Mouse (Mus musculus): ENCODE measurements at regions not wholly inside any gene's neighbourhood (a gene's known extent, or its start where the extent isn't known, plus 50 kb on each side); places are given as distances from the start of the nearest gene placed in this dataset.
"Not testable (repeated sequence)": the region's sequence is repeated elsewhere in the genome, so short reads cannot be mapped to it uniquely, and the experiment has no call there.

DNA sequence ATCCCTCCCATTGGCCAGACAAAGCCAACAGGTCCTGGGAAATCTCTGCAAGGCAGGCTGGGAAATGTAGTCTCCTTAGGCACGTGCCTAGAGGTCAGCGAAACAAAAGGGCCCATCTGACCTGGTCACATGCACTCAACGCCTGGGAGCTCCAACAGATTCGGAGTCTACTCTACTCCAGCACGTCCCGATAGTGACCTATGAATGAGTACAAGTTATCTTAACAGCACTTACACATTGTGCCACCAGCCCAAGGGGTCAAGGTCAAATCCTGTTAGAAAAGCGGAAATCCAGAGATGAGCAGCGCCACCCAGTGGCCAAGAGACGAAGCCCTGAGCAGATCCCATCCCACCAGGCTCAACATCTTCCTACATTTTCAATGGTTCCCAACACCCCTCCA, 129.1 kb upstream of the A430005L14Rik start:
- no peak for DNase-seq (ENCODE audit: low spot score in 2 of 2)

GRCm38 (mm10) chr4:153829766-153830165, 127.3 kb upstream of the A430005L14Rik start:
- no peak for DNase-seq (ENCODE audit: low spot score in 2 of 2)

GRCm38 (mm10) chr4:153830491-153830890, 126.5 kb upstream of the A430005L14Rik start:
- no peak for DNase-seq (ENCODE audit: low spot score in 2 of 2)

GRCm38 (mm10) chr4:153831251-153831650, 125.8 kb upstream of the A430005L14Rik start:
- DNase-seq (ENCODE audit: low spot score in 2 of 2): not testable (repeated sequence)

DNA sequence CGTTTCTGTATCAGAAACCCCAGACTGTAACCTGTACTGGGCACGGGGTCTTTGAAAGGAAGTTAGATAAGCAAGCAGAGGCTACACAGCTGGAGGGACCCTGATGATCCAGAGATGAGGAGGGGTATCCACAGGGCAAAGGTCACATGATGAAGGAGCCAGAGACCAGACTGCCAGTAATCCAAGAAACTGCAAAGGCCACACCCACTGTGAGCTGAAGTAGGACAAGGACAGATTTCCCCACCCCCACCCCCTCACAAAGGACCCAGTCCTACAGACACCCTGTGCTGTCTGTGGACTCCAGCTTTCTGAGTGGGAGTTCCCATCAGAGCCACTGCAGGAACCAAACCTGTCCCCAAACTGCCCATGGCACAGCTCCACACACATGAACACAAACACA, 124.9 kb upstream of the A430005L14Rik start:
- DNase-seq (ENCODE audit: low spot score in 2 of 2): no peak

DNA sequence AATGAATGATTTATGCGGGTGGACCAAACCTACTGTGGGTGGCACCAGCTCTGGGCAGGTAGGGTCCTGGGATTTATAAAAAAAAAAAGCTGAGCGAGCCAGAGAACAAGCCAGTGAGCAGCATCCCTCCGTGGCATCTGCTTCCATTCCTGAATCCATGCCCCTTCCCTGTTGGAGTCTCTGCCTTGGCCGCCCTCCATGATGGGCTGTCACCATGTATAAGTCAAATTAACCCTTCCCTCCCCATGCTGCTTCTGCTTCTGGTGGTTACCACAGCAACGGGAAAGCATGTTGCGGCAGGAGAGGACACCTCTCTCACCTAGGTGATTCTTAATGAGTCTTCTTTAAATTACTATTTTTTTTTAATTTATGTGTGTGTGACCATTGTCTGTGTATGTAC, 112.3 kb upstream of the A430005L14Rik start:
- no peak for DNase-seq (ENCODE audit: low spot score in 2 of 2)

DNA sequence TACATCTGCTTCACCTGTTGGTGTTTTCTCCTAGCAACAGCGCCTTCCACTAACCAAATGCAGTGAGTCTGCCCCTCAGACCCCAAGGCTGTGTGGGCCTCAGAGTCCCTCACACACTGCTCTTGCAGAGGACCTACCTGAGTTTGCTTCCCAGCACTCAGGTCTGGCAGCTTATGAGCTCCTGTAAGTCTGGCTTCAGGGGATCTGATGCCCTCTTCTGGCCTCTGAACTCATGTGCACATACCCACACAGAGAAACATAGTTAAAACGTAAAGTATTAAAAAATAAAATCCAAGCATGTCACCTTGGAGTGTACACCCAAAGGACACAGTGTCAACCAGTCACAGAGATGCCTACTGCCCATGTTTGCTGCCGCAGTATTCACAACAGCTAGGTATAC, 108.8 kb upstream of the A430005L14Rik start:
- DNase-seq (ENCODE audit: low spot score in 2 of 2): no peak

GRCm38 (mm10) chr4:153850186-153850585, 106.9 kb upstream of the A430005L14Rik start:
- no peak for DNase-seq (ENCODE audit: low spot score in 2 of 2)

GRCm38 (mm10) chr4:153854084-153854747, 102.8 kb upstream of the A430005L14Rik start:
- DNase-seq (ENCODE audit: low spot score in 2 of 2): no peak

DNA sequence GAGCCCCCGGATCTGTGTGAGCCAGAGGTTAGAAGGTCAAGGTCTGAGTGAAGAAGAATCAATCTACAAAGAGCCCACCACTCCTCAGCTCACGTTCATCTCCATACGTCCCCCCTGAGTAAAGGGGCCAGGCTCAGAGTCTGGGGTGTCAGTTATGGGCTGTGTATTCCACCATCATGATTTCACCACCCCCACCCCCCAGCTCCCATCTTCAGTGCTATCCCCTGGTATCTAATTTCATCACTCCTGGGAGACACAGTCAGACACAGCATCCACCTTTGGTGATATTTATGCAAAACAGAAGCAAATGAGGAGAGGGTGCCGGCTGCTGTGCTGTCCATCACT, 102.3 kb upstream of the A430005L14Rik start:
- no peak for DNase-seq (ENCODE audit: low spot score in 2 of 2)

- DNase-seq (ENCODE audit: low spot score in 2 of 2): no peak
Measured at GRCm38 (mm10) chr4:153861420-153861819, 95.6 kb upstream of the A430005L14Rik start.

- no peak for DNase-seq (ENCODE audit: low spot score in 2 of 2)
Measured at GRCm38 (mm10) chr4:153862121-153862660, 94.8 kb upstream of the A430005L14Rik start.

DNA sequence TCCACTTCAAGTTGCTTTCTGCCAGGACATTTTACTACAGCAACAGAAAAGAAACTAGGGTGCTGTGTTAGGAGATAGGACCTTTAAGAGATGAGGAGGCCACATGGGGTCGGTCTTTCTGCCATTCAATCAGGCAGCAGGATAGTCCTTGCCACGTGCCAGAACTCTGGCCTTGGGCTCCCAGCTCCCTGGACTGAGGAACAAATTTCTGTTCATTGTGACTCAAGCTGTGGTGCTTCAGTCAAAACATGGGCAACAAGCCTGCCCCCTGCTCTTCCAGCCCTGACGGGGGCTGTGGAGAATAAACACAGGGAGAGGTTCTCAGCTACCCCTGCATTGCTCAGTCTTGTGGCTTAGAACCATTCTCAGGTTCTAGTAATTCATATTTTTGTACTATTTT, 84.7 kb upstream of the A430005L14Rik start:
- DNase-seq (ENCODE audit: low spot score in 2 of 2): no peak

DNA sequence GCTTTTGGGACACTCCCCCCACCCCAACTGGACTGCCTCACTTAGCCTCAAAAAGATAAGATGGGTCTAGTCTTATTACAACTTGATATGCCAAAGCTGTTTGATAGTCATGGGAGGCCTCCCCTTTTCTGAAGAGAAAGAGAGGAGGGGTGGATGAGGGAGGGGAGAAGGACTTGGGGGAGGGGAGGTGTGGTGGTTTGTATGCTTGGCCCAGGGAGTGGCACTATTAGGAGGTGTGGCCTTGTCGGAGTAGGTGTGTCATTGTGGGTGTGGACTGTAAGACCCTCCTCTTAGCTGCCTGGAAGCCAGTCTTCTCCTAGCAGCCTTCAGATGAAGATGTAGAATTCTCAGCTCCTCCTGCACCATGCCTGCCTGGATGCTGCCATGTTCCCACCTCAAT, 82.0 kb upstream of the A430005L14Rik start:
- not testable (repeated sequence) for DNase-seq (ENCODE audit: low spot score in 2 of 2)

DNA sequence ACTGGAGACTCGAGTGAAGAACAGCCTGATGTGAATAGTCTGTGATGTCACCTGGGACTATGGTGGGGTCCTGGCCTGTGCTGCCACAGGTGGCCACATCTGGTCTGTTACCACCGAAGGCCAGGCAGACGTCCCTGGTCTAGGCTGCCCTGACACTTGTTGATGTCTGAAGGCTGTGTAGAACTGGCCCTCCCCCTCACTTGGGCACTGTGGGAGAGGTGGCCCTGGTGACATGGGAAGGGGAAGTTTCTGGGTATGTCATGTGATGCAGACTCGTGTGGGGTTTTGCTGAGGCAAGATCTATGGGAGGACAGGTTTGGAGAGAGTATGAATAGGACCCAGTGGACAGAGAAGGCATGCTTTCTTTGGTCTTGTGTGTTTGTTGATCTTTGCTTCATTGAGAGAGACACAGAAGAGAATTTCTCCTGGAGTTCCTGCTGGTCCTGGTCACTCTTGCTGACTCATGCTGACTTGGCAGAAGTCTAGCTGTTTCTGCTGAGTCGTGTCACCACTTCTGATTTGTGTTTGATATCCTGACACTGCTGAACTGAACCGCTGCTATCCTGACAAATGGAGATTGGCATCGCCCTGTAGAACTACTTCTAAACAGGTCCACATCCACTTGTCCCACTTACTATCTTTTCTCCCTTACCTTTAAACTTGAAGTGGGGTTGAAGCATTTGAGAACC, 79.9 kb upstream of the A430005L14Rik start:
- no peak for DNase-seq (ENCODE audit: low spot score in 2 of 2)

GRCm38 (mm10) chr4:153883057-153883456, 74.0 kb upstream of the A430005L14Rik start:
- no peak for DNase-seq (ENCODE audit: low spot score in 2 of 2)

- no peak for DNase-seq (ENCODE audit: low spot score in 2 of 2)
Measured at GRCm38 (mm10) chr4:153884044-153884443, 73.0 kb upstream of the A430005L14Rik start.

GRCm38 (mm10) chr4:153885836-153886235, 71.2 kb upstream of the A430005L14Rik start:
- no peak for DNase-seq (ENCODE audit: low spot score in 2 of 2)

DNA sequence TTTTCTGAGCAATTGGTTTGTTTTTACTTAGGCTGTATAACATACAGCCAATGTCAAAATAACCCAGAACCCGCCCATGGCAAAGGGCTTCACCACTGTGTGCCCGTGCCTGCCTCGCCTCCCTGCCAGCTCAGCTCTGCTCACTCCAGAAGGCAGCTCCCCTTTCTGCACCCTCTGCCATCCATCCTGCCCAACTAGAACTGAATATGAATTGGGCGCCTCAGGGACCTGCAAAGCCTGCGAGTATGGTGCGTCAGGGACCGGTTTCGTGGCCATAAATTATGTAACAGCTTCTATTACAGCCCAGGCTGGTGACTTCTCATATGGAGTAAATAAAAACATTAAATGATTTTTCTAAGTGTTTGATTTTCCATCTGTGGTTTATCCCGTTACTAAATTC, 66.9 kb upstream of the A430005L14Rik start:
- DNase-seq (ENCODE audit: low spot score in 2 of 2): no peak

DNA sequence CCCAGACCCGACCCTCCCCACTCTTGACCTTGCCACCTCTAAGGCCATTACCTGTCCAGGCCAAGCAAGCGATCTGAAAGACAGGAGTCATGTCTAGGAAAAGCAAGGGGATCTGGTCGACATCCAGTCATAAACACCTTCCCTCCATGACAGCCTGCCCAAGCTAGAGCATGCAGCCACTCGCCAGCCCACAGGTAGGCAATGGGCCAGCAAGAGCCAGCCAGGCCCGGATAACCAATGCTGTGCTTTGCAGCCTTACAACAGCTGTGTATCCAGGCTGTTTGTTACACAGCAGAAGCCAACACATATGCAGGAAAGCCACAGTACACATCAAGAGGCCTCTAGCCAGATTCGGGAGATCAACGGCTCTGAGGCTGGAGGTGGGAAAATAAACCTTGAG, 57.3 kb upstream of the A430005L14Rik start:
- no peak for DNase-seq (ENCODE audit: low spot score in 2 of 2)

GRCm38 (mm10) chr4:153905076-153905475, 52.0 kb upstream of the A430005L14Rik start:
- DNase-seq (ENCODE audit: low spot score in 2 of 2): no peak

DNA sequence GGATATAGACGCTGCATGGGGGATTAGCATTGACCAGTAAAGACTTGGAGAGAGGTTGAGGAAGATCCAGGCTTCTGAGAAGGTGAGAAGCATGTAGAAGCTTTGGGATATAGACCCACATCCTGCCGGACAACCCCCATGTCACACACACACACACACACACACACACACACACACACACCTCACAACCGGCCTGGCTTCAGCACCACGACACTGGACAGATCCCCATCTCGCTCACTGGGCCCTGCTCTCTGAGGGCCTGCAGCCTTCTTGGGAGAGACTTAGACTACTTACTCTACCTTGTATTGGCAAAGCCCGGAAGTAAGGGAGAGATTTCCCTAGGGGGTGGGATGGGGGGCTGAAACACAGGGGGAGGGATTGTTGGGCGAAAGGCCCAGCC, 51.5 kb upstream of the A430005L14Rik start:
- no peak for DNase-seq (ENCODE audit: low spot score in 2 of 2)

Measured in frontal cortex, postnatal 25 days (tissue).